Mouse (Mus musculus) neural tube, embryonic 15.5 days (tissue): ENCODE measurements around the gene Gpn2. TPM values are rescaled to one million over a fixed set of nuclear protein-coding genes. Genes with fewer than 3 reads are reported as not detected.

Experiments used
- microRNA-seq: library from miRNA; unstranded; fragments of <30 nt; microRNA quantifications from one replicate; pipeline ENCODE4, GENCODE M21; 2017
- polyA plus RNA-seq: library from polyadenylated mRNA; unstranded; fragments of >200 nt; fragmentation: Nextera tagmentation; extraction: Ambion mirVana; gene quantifications from 2 replicates; pipeline ENCODE4 v1.2.1, GENCODE M21; 2015

Gpn2 gene
- polyA plus RNA-seq, 1 experiment from 2014 or later: 17.0 TPM

Small RNA genes within 50 kb of the gene (microRNA-seq; reads per million reads assigned to microRNA genes)
- gene Gm23158: not detected

Other genes with a start within 250 kb of the Gpn2 start
- 19.3 and 19.6 TPM in 2 replicates for gene Wdtc1, start 230.9 kb upstream of the Gpn2 start, polyA plus RNA-seq
- gene Slc9a1, start 214.7 kb upstream of the Gpn2 start, polyA plus RNA-seq: 8.4 and 9.9 TPM in 2 replicates
- 0.26 and 0.57 TPM in 2 replicates for gene Tent5b, start 104.2 kb upstream of the Gpn2 start, polyA plus RNA-seq
- gene Trnp1, start 85.8 kb upstream of the Gpn2 start, polyA plus RNA-seq: 10.6 and 14.3 TPM in 2 replicates
- 0.27 and 7.0 TPM in 2 replicates for gene Kdf1, start 65.4 kb upstream of the Gpn2 start, polyA plus RNA-seq
- 269 and 290 TPM in 2 replicates for gene Nudc, start 38.4 kb upstream of the Gpn2 start, polyA plus RNA-seq
- 0.13 and 0.47 TPM in 2 replicates for gene Nr0b2, start 31.0 kb upstream of the Gpn2 start, polyA plus RNA-seq
- 5.8 TPM in 2 replicates for gene Gpatch3, start 9.6 kb upstream of the Gpn2 start, polyA plus RNA-seq
- 1.7 and 32.5 TPM in 2 replicates for gene Sfn, start 17.8 kb downstream of the Gpn2 start, polyA plus RNA-seq
- 4.3 and 7.0 TPM in 2 replicates for gene Zdhhc18, start 65.8 kb downstream of the Gpn2 start, polyA plus RNA-seq
- 12.4 and 15.7 TPM in 2 replicates for gene Pigv, start 88.3 kb downstream of the Gpn2 start, polyA plus RNA-seq
- 26.9 and 28.7 TPM in 2 replicates for gene Arid1a, start 172.4 kb downstream of the Gpn2 start, polyA plus RNA-seq